Mouse (Mus musculus): ENCODE data around the gene Smok2b.
"Not testable (repeated sequence)": the region's sequence is repeated elsewhere in the genome, so short reads cannot be mapped to it uniquely, and the experiment has no call there.

DNA sequence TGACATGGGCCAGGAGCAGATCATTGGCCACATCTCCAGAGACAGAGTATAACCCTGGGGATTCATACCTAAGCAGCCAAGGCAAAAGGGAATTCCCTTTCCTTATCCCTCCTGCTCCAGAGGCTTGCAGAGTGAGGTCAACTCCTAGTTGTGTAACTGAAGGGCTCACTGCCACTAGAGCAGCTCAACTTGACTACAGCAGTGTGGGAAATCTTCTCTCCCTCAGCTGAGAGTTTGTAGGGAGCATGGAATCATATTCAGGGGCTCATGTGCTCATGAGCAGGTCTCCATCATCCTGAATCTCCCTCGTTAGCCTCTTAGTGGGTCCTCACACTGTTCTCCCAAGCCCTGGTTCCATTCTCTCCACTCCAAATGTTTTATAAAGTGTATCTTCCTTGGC lies 24.8 kb upstream of the Smok2b start:
- TF ChIP-seq POLR2A (IDR thresholded peaks at IDR 0.05; ENCODE audit: insufficient read depth, low read length); CTCF (IDR thresholded peaks at IDR 0.05; ENCODE audit: low read depth, low read length): not testable (repeated sequence)

Data from ES-Bruce4 (cell line).